8 mouse cellular contexts compared by ENCODE assay signal in genomic region chr6:17065791-17066169, GRCm38 (mm10). TPM values are rescaled to one million over a fixed set of nuclear protein-coding genes. Genes with fewer than 3 reads are reported as not detected.
A peak's percentile ranks its signal among the peaks of the same experiment; 100 is the strongest.
DNase-seq lines count a peak whose midpoint lies in the region; ATAC-seq and TF ChIP-seq lines count a peak whose summit lies in the region.

No protein-coding gene starts in this region.

- H3K79me2 ChIP-seq in C2C12 (ENCODE audit: control insufficient read depth, insufficient read depth), result peaks cover 57% of the 10 kb centered on the region

- H3K4me3 ChIP-seq in C2C12 (ENCODE audit: insufficient read depth, poor library complexity, severe bottlenecking), result peak overlapping the region; percentile 90
- H3K4me3 ChIP-seq in forebrain, postnatal 0 days (ENCODE audit: low read depth, low read length), result peak overlapping the region; percentile 70
- peak overlapping the region; percentile 66 for H3K4me3 ChIP-seq in liver, embryonic 16.5 days (ENCODE audit: low read depth, low read length)
- peak overlapping the region; percentile 84 for H3K4me3 ChIP-seq in stomach, embryonic 14.5 days (ENCODE audit: low read depth, low read length)

- peak; percentile 20 for ATAC-seq in forebrain, postnatal 0 days
- ATAC-seq in liver, embryonic 16.5 days (ENCODE audit: low read depth), result no peak
- ATAC-seq in stomach, embryonic 14.5 days (ENCODE audit: insufficient number of reproducible peaks, insufficient read depth, low FRiP score, low read depth), result no peak

- DNase-seq in adrenal gland, adult 8-10 months, result peak; percentile 12
- no peak for DNase-seq in adrenal gland, adult (ENCODE audit: inconsistent age in 2 of 2, low spot score in 1 of 2)
- DNase-seq in forebrain, postnatal 0 days, result no peak
- DNase-seq in adrenal gland, adult 2 months, result no peak
- DNase-seq in urinary bladder, adult 2 months (ENCODE audit: low spot score), result no peak

- peak overlapping the region; percentile 71 for H3K4me2 ChIP-seq in forebrain, postnatal 0 days (ENCODE audit: low read depth)
- peak overlapping the region; percentile 79 for H3K4me2 ChIP-seq in liver, embryonic 16.5 days (ENCODE audit: low read depth, low read length)
- H3K4me2 ChIP-seq in stomach, embryonic 14.5 days (replicated peaks; ENCODE audit: low read depth, low read length), result peak overlapping the region; percentile 70

- H3K9ac ChIP-seq in forebrain, postnatal 0 days, result peak overlapping the region; percentile 72
- H3K9ac ChIP-seq in liver, embryonic 16.5 days (ENCODE audit: low read depth, low read length), result no peak overlapping the region
- peak overlapping the region; percentile 80; the same call in 1 of the 2 replicates for H3K9ac ChIP-seq in stomach, embryonic 14.5 days (replicated peaks; ENCODE audit: low read depth, low read length)

- no peaks in the 10 kb centered on the region for H3K27me3 ChIP-seq in C2C12 (ENCODE audit: control insufficient read depth, insufficient read depth, insufficient read length)
- H3K27me3 ChIP-seq in forebrain, postnatal 0 days (ENCODE audit: insufficient read depth, low read length), result no peaks in the 10 kb centered on the region
- H3K27me3 ChIP-seq in liver, embryonic 16.5 days (ENCODE audit: control insufficient read depth, insufficient read depth, low read depth, low read length), result peaks cover 13% of the 10 kb centered on the region
- no peaks in the 10 kb centered on the region for H3K27me3 ChIP-seq in stomach, embryonic 14.5 days (ENCODE audit: control insufficient read depth, insufficient read depth, low read length)

- H3ac ChIP-seq in C2C12 (ENCODE audit: control insufficient read depth, insufficient read length, low read depth), result peak overlapping the region; percentile 90

- H3K27ac ChIP-seq in forebrain, postnatal 0 days (ENCODE audit: low read depth, low read length), result no peak overlapping the region
- H3K27ac ChIP-seq in liver, embryonic 16.5 days (ENCODE audit: low read length), result no peak overlapping the region
- peak overlapping the region; percentile 72 for H3K27ac ChIP-seq in stomach, embryonic 14.5 days (ENCODE audit: low read length)

- H3K9me3 ChIP-seq in forebrain, postnatal 0 days (ENCODE audit: low read length), result no peaks in the 10 kb centered on the region
- no peaks in the 10 kb centered on the region for H3K9me3 ChIP-seq in liver, embryonic 16.5 days (replicated peaks; ENCODE audit: control insufficient read depth, low read length)
- no peaks in the 10 kb centered on the region for H3K9me3 ChIP-seq in stomach, embryonic 14.5 days (ENCODE audit: control insufficient read depth, low read depth, low read length)

- H3K79me3 ChIP-seq in C2C12 (ENCODE audit: low read depth), result peaks cover 50% of the 10 kb centered on the region

- peaks cover 24% of the 10 kb centered on the region for H3K36me3 ChIP-seq in C2C12 (ENCODE audit: control insufficient read depth, insufficient read depth)
- H3K36me3 ChIP-seq in forebrain, postnatal 0 days (ENCODE audit: insufficient read depth), result no peaks in the 10 kb centered on the region
- H3K36me3 ChIP-seq in liver, embryonic 16.5 days (ENCODE audit: control insufficient read depth, insufficient read depth), result no peaks in the 10 kb centered on the region
- no peaks in the 10 kb centered on the region for H3K36me3 ChIP-seq in stomach, embryonic 14.5 days (ENCODE audit: control insufficient read depth, insufficient read depth, low read length)

- 6% methylated on average over 12 of the region's 12 CpGs for WGBS in forebrain, postnatal 0 days
- WGBS in liver, embryonic 16.5 days (ENCODE audit: insufficient replicate concordance), result under 1% methylated on average over 12 of the region's 12 CpGs
- WGBS in stomach, embryonic 14.5 days, result 2% methylated on average over 12 of the region's 12 CpGs

- no peak for TF ChIP-seq CTCF in C2C12 (IDR thresholded peaks at IDR 0.05; ENCODE audit: control insufficient read depth, insufficient read depth, insufficient read length)
- no peak for TF ChIP-seq CTCF in forebrain, postnatal 0 days (IDR thresholded peaks at IDR 0.05; ENCODE audit: low read depth)

- H3K4me1 ChIP-seq in forebrain, postnatal 0 days (ENCODE audit: insufficient read depth), result 0 out of 2 replicates have a peak, but pooled peaks cover 3% of the 10 kb centered on the region
- H3K4me1 ChIP-seq in liver, embryonic 16.5 days (ENCODE audit: control insufficient read depth, low read depth, low read length), result no peaks in the 10 kb centered on the region
- peaks cover 20% of the 10 kb centered on the region for H3K4me1 ChIP-seq in stomach, embryonic 14.5 days (ENCODE audit: control insufficient read depth, insufficient read depth, low read length)

TF ChIP-seq in C2C12, 6 proteins besides CTCF, POLR2A, EP300 and RAD21:
- no peak for TF ChIP-seq USF1 (IDR thresholded peaks at IDR 0.05; ENCODE audit: low read depth)
- TF ChIP-seq FOSL1 (IDR thresholded peaks at IDR 0.05; ENCODE audit: insufficient read depth, low read length, poor library complexity, severe bottlenecking), result no peak
- no peak for TF ChIP-seq MAX (IDR thresholded peaks at IDR 0.05)
- no peak for TF ChIP-seq CEBPB (IDR thresholded peaks at IDR 0.05; ENCODE audit: low read depth)
- no peak for TF ChIP-seq MYOG (IDR thresholded peaks at IDR 0.05; ENCODE audit: control insufficient read depth, extremely low read depth, insufficient read length)
- TF ChIP-seq MYOD1 (IDR thresholded peaks at IDR 0.05; ENCODE audit: control insufficient read depth, insufficient read length, low read depth), result no peak

RNA-seq across cellular contexts. Expression of gene Tes, which starts 0.8 kb away (rescaled TPM):
- total RNA-seq in adrenal gland, adult 8-10 months (2022), result 10 to 100 TPM in 1 of 4 experiments, 1 to 10 TPM in 3; 6.7 to 10.4 (median 7.9) TPM
- polyA plus RNA-seq in C2C12 (2012; fragmentation: generic; extraction: Trizol), result 112 TPM
- 31.8 and 45.5 TPM in 2 replicates for total RNA-seq in forebrain, postnatal 0 days (2014; rRNA removed)
- polyA plus RNA-seq in forebrain, postnatal 0 days (2015; fragmentation: Nextera tagmentation; extraction: Ambion mirVana), result 22.0 and 24.1 TPM in 2 replicates
- 3.6 and 4.0 TPM in 2 replicates for polyA plus RNA-seq in liver, embryonic 16.5 days (2015; fragmentation: Nextera tagmentation; extraction: Ambion mirVana)
- 142 and 144 TPM in 2 replicates for polyA plus RNA-seq in stomach, embryonic 14.5 days (2014; fragmentation: Nextera tagmentation; extraction: Ambion mirVana)
- 10 to 100 TPM in 1 of 2 experiments, 1 to 10 TPM in 1; 6.5 to 19.4 TPM for total RNA-seq in adrenal gland, adult 2 months (2021)
- 2.4 and 3.3 TPM in 2 replicates for polyA plus RNA-seq in adrenal gland, adult 2 months (2012; rRNA removed)
- 104 and 117 TPM in 2 replicates for polyA plus RNA-seq in urinary bladder, adult 2 months (2012; rRNA removed)
